Mouse (Mus musculus): ENCODE data around the gene Arnt.
"Not testable (repeated sequence)": the region's sequence is repeated elsewhere in the genome, so short reads cannot be mapped to it uniquely, and the experiment has no call there.

The Arnt gene

DNA sequence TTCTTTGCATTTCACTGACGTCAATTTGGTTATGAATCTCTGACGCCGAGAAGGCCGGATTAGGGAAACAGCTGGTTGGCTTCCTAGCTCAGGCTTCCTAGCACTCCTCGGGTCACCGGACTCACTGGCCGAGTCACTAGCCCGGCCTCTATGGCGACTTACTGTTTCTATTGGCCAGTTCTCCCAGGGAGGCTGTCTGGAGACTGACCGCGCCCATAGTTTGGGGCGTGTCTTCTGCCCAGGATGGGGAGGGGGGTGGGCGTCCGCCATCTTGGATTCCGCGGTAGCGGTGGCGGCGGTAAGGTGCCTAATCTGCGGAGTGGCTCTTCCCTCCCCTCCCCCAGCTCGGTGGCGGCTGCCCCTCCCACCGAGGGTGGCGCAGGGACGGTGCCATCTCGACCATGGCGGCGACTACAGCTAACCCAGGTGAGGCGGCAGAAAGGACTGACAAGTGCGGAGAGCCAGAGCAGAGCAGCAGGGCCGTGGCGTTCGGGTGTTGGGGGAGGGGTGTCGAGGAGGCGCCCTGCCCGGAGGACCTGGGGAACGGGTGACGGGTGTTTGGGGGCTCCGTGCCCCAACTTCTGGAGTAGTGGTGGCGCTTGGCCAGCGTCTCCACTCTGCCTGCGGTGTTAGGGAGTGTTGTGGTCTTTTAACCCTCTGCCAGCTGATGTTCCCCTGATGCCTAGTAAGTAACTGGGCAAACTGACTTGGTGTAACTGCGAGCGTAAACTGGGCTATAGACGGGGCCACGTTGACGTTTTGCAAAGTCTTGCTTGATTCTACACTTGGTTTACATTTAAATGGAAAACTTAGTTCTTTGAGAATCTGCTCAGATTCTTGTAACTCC, at the start of gene Arnt:
Gene Arnt, plus strand, starts transcription at position 253 of the 847 bp plus-strand sequence.
- DNase-seq (ENCODE audit: low read depth, low spot score): peak; percentile 96

DNA sequence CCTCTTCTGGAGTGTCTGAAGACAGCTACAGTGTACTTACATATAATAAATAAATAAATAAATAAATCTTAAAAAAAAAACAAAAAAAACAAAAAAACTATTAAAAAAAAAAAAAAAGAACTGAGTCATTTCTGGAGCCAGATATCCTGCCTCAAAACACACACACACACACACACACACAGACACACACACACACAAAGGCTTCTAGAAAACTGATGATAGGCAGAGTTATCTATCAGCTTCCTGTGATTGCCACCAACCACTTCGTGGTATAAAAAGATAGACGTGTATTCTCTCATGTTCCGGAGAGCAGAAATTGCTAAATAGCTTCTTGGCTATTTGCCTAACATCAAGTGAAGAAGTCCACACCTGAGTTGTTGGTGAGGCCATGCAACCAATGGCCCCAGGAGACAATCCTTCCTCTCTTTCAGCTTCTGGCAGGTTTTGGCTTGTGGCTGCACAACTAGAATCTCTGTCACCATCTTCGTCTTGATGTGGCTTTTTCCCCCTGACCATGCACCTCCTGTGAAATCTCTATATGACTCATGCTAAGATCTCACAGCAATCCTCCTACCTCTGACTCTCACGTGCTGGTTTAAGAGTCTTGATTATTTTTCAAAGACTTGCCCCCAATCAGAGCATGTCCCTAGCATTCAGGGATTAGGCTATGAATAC, 48.6 kb upstream of the Arnt start:
- DNase-seq (ENCODE audit: low read depth, low spot score): no peak

- DNase-seq (ENCODE audit: low read depth, low spot score): no peak
Observed at GRCm38 (mm10) chr3:95394385-95394784, 39.8 kb upstream of the Arnt start.

- no peak for DNase-seq (ENCODE audit: low read depth, low spot score)
Observed at GRCm38 (mm10) chr3:95402741-95403140, 31.4 kb upstream of the Arnt start, which contains the start of gene 4930558C23Rik. 4930558C23Rik (minus strand) TSS chr3:95402841.

DNA sequence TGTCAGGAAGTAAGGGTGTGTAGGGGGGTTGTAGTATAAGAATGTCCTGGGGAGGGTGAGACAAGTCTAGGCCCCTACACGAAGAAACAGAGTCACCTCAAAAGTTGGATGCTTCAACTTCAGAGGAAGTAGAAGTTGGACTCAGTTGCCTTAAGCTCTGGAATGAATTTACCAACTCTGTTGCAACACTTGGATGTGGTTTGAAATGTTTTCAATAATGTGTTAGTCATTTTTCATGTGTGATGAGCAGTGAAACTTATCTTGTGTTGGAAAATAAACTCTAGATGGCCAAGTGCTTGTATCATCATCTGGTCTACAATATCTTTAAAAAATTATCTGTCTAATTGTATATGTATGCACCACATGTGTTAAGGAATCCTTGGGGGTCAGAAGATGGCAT, 26.5 kb upstream of the Arnt start:
- DNase-seq (ENCODE audit: low read depth, low spot score): no peak

- no peak for DNase-seq (ENCODE audit: low read depth, low spot score)
Observed at GRCm38 (mm10) chr3:95408852-95409251, 25.3 kb upstream of the Arnt start.

DNA sequence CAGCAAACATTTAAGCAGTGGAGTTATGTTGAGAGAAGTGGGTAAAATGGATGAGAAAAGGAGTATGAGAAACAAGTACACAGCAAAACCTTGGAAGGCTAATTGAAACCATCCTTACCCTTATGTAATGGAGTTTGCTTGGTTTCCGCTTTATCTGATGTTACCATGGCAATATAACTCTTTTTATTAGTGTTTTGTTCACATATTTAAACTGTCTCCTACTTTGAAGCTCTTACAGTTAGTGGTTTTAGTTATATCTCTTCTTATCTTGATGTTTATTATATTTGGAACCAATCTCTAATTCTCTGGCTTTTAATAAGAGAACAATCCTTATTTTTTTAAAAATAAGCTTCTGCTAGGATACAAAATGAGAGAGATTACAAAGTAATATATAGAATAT, 21.9 kb upstream of the Arnt start:
- no peak for DNase-seq (ENCODE audit: low read depth, low spot score)

GRCm38 (mm10) chr3:95417866-95418265, 16.3 kb upstream of the Arnt start:
- no peak for DNase-seq (ENCODE audit: low read depth, low spot score)

GRCm38 (mm10) chr3:95426476-95426875, 7.7 kb upstream of the Arnt start:
- not testable (repeated sequence) for DNase-seq (ENCODE audit: low read depth, low spot score)

DNA sequence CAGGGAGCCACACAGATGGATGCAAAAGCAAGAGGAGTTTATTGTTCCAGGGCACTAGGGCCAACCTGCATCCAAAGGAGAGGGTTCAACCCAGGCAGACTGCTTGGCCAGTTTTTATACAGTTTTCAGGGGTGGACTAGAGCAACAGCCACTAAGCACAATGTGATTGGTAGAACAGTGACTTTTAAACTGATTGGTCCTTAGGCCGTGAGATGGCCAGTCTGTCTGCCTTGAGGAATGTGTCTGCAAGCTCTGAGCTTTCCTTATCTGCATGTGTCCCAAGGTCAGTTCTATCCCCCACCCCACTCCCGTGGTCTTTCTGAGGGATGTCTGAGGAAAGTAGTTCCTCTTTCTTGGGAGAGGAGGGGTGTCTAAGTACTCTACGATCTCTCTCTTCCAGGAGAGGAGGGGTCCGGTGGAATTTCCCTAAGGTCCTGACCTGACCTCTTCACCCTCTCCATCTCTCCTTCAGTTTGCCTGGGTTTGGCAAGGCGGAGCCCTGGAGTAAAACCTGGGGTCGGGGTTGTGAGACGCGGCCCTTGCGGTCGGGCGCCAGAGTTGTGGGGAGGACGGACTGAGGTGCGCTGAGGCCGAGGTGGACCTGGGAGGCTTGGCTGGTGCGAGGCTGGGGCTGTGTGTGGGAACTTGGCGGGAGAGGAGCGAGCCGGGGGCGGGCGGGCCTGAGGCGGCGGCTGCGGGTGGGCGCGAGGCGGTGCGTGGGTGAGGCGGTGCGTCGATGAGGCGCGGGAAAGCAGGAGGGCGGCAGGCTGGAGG, 6.9 kb upstream of the Arnt start:
- DNase-seq (ENCODE audit: low read depth, low spot score): not testable (repeated sequence)

GRCm38 (mm10) chr3:95427891-95428238, 6.3 kb upstream of the Arnt start:
- not testable (repeated sequence) for DNase-seq (ENCODE audit: low read depth, low spot score)

DNA sequence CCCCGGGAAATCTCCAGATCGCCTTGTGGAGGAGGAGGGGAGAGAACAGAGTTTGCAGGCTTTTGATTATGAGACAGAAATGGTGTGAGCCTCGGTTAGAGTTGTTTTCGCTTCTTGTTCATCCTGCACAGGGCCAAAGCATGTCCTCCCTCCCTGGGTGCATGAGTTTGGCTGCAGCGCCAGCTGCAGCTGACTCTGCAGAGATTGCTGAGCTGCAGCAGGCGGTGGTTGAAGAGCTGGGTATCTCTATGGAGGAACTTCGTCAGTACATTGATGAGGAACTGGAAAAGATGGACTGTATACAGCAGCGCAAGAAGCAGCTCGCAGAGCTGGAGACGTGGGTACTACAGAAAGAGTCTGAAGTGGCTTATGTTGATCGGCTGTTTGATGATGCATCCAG, 5.8 kb upstream of the Arnt start:
- DNase-seq (ENCODE audit: low read depth, low spot score): not testable (repeated sequence)

DNA sequence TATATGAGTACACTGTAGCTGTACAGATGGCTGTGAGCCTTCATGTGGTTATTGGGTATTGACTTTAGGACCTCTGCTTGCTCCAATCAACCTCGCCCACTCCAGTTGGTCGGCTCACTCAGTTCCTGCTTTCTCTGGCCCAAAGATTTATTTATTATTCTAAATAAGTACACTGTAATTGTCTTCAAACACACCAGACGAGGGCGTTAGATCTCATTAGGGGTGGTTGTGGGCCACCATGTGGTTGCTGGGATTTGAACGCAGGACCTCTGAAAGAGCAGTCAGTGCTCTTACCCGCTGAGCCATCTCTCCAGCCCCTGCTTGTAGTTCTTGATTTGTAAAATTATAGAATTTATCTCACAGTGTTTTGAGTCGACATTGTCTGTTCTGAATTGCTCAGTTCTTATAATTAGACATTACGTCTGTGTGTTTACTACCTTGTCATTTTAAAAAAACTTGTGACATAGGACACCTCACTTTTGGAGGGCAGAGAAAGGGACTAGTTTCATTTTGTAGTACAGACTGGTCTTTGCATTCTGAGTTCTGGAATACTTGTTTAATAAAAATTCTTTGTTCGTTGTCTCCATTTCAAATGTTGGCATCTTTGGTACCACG, 780 bp upstream of the Arnt start:
- DNase-seq (ENCODE audit: low read depth, low spot score): no peak

- DNase-seq (ENCODE audit: low read depth, low spot score): peak; percentile 30
Observed at GRCm38 (mm10) chr3:95434983-95435370, 789 bp downstream of the Arnt start.

DNA sequence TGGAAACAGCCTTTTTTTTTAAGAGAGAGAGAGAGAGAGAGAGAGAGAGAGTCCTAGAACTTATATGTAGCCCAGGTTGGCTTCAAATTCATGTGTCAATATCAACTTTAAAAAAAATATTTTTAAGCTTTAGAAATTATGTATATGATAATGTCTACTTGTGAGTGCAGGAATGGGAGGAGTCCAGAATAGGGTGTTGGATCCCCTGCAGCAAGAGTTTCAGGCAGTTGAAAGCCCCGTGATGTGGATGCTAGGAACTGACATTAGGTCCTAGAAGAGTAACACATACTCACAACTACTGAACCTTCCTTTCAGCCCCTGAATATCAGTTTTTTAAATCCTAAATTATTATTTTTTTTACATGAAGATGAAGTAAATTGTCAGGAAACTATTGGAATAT, 1.4 kb downstream of the Arnt start:
- DNase-seq (ENCODE audit: low read depth, low spot score): no peak

- DNase-seq (ENCODE audit: low read depth, low spot score): not testable (repeated sequence)
Observed at GRCm38 (mm10) chr3:95438636-95439035, 4.4 kb downstream of the Arnt start.

DNA sequence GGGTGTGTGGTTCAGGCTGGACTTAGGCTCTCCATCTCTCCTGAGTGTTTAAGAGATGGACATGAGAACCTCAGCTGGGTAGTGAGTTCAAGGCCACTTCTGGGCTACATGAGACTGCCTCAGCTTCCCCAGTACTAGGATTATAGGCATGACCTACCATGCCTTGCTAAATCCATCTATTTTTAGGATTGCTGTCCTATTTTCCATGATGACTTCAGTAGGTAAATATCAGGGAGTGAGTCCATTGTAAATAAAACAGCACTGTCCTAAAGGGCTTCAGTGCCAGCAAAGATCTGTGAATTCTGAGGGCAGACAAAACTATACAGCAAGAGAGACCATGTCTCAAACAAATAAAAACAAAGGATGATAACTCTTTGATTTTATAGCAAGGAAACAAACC, 5.5 kb downstream of the Arnt start:
- no peak for DNase-seq (ENCODE audit: low read depth, low spot score)

GRCm38 (mm10) chr3:95442406-95443117, 8.4 kb downstream of the Arnt start:
- no peak for DNase-seq (ENCODE audit: low read depth, low spot score)

GRCm38 (mm10) chr3:95445311-95445710, 11.1 kb downstream of the Arnt start:
- no peak for DNase-seq (ENCODE audit: low read depth, low spot score)

- DNase-seq (ENCODE audit: low read depth, low spot score): peak; percentile 51
Observed at GRCm38 (mm10) chr3:95450408-95450807, 16.2 kb downstream of the Arnt start.

GRCm38 (mm10) chr3:95450915-95451314, 16.7 kb downstream of the Arnt start:
- no peak for DNase-seq (ENCODE audit: low read depth, low spot score)
